Mouse (Mus musculus) embryonic fibroblast, embryonic 13.5 days (primary cell): Measurements from ENCODE around the gene Wdfy1.

Experiments used
- CTCF ChIP-seq: IDR thresholded peaks from 2 replicates; pipeline ENCODE4 v1.5.1; 2011; ENCODE audit warnings: mild to moderate bottlenecking, control low read depth, low read length, moderate library complexity, borderline replicate concordance; ENCODE audit not compliant: insufficient read depth
- POLR2A ChIP-seq: IDR thresholded peaks from 2 replicates; pipeline ENCODE4 v1.6.1; 2011; ENCODE audit warnings: low read depth, mild to moderate bottlenecking, control low read depth, low read length, moderate library complexity

GRCm38 (mm10) chr1:79802858-79803427 lies 27.0 kb upstream of the Wdfy1 start:
- TF ChIP-seq POLR2A (no peak), CTCF (no peak)
